Mouse (Mus musculus) liver, embryonic 15.5 days (tissue): ENCODE data around the gene Cwc25. TPM values are rescaled to one million over a fixed set of nuclear protein-coding genes. Genes with fewer than 3 reads are reported as not detected.

Experiments used
- ATAC-seq: fragments of 200-750 bp; cut with Nextera tagmentation; 2 replicates; pipeline ENCODE4 v1.8.0; 2017; ENCODE audit warnings: moderate number of reproducible peaks, mild to moderate bottlenecking, moderate library complexity; ENCODE audit not compliant: insufficient read depth
- H3K27ac ChIP-seq: fragments of 300-500 bp; sonication (generic); replicated peaks from 2 replicates; pipeline ENCODE4 v1.5.1; 2015; ENCODE audit warnings: mild to moderate bottlenecking, inconsistent platforms
- H3K27me3 ChIP-seq: fragments of 300-500 bp; sonication (generic); 2 replicates; pipeline ENCODE4 v1.6.1; 2015; ENCODE audit warnings: mild to moderate bottlenecking, inconsistent platforms
- H3K36me3 ChIP-seq: fragments of 300-500 bp; sonication (generic); replicated peaks from 2 replicates; pipeline ENCODE4 v1.6.1; 2015; ENCODE audit warnings: moderate library complexity, mild to moderate bottlenecking, inconsistent platforms
- H3K4me1 ChIP-seq: fragments of 300-500 bp; sonication (generic); replicated peaks from 2 replicates; pipeline ENCODE4 v1.6.1; 2015; ENCODE audit warnings: inconsistent platforms
- H3K4me2 ChIP-seq: fragments of 300-500 bp; sonication (generic); 2 replicates; pipeline ENCODE4 v1.6.1; 2015; ENCODE audit warnings: moderate library complexity, mild to moderate bottlenecking, inconsistent platforms
- H3K4me3 ChIP-seq: fragments of 300-500 bp; sonication (generic); replicated peaks from 2 replicates; pipeline ENCODE4 v1.5.1; 2015; ENCODE audit warnings: mild to moderate bottlenecking, inconsistent platforms
- H3K9ac ChIP-seq: fragments of 300-500 bp; sonication (generic); 2 replicates; pipeline ENCODE4 v1.6.1; 2015; ENCODE audit warnings: moderate library complexity, mild to moderate bottlenecking, inconsistent platforms
- H3K9me3 ChIP-seq: fragments of 300-500 bp; sonication (generic); replicated peaks from 2 replicates; pipeline ENCODE4 v1.6.1; 2016; ENCODE audit warnings: inconsistent platforms
- WGBS: fragments of 180-500 bp; shearing (Covaris S2); methylation state at CpG from one replicate; pipeline ENCODE4 v1.1.7; 2015; ENCODE audit warnings: mixed read lengths; ENCODE audit not compliant: insufficient replicate concordance; 5-methylcytosine and 5-hydroxymethylcytosine counted together
- polyA plus RNA-seq: library from polyadenylated mRNA; unstranded; fragments of >200 nt; fragmentation: Nextera tagmentation; extraction: Ambion mirVana; gene quantifications from 2 replicates; pipeline ENCODE4 v1.2.1, GENCODE M21; 2015

Gene Cwc25
- polyA plus RNA-seq, 1 experiment from 2014 or later: 5.4 TPM

GRCm38 (mm10) chr11:97728311-97728710 is 38.0 kb downstream of the Cwc25 start:
- ATAC-seq: no peak
- 49% methylated on average over 7 of the region's 7 CpGs for WGBS
- 0 out of 2 replicates have a peak, but pooled peaks cover 4% of the 10 kb centered on the region for H3K4me1 ChIP-seq
- H3K27ac ChIP-seq: 0 out of 2 replicates have a peak overlapping the region, but pooled peaks have one; percentile 1
- H3K9me3 ChIP-seq: no peaks in the 10 kb centered on the region
- H3K4me2 ChIP-seq: 0 out of 2 replicates have a peak overlapping the region, but pooled peaks have one; percentile 6
- no peak overlapping the region for H3K9ac ChIP-seq
- no peaks in the 10 kb centered on the region for H3K27me3 ChIP-seq
- H3K4me3 ChIP-seq: no peak overlapping the region
- H3K36me3 ChIP-seq: peaks cover 67% of the 10 kb centered on the region

- H3K9ac ChIP-seq: no peak overlapping the region
- peaks cover 75% of the 10 kb centered on the region for H3K36me3 ChIP-seq
- 44% methylated on average over 7 of the region's 7 CpGs for WGBS
- H3K27ac ChIP-seq: no peak overlapping the region
- no peak overlapping the region for H3K4me3 ChIP-seq
- H3K9me3 ChIP-seq: no peaks in the 10 kb centered on the region
- no peaks in the 10 kb centered on the region for H3K27me3 ChIP-seq
- H3K4me1 ChIP-seq: peaks cover 9% of the 10 kb centered on the region; the same call in 1 of the 2 replicates
- ATAC-seq: 0 out of 2 replicates have a peak, but pooled peaks have one; percentile 19
- H3K4me2 ChIP-seq: no peak overlapping the region
Measured at GRCm38 (mm10) chr11:97723709-97724108, 42.6 kb downstream of the Cwc25 start.

GRCm38 (mm10) chr11:97721338-97721737 is 45.0 kb downstream of the Cwc25 start:
- no peak for ATAC-seq
- H3K4me1 ChIP-seq: peaks cover 5% of the 10 kb centered on the region; the same call in 1 of the 2 replicates
- no peak overlapping the region for H3K4me3 ChIP-seq
- H3K27ac ChIP-seq: no peak overlapping the region
- 67% methylated on average over 4 of the region's 4 CpGs for WGBS
- H3K9me3 ChIP-seq: no peaks in the 10 kb centered on the region
- H3K36me3 ChIP-seq: peaks cover 64% of the 10 kb centered on the region
- no peak overlapping the region for H3K4me2 ChIP-seq
- no peak overlapping the region for H3K9ac ChIP-seq
- no peaks in the 10 kb centered on the region for H3K27me3 ChIP-seq

DNA sequence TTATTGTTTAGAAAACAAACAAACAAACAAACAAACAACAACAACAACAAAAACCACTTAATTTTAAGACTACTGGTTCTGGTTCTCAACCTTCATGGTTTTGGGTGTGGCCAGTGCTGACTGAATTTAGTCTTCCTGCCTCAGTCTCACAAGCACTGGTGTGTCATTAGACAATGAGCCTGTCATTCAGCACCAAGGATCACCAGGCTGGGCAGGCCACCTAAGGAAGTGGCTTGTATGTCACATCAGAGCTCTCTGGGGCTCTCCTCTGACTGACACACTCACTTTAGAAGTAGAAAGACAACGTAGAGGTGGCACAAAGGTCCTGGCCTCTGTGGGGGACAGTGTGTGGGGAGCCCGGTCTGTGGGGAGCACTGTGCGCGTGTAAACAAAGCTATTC is 47.3 kb downstream of the Cwc25 start:
- ATAC-seq: no peak
- Histone ChIP-seq H3K4me1 (peaks cover 9% of the 10 kb centered on the region), H3K27ac (peak overlapping the region; percentile 68), H3K9ac (no peak overlapping the region), H3K4me3 (no peak overlapping the region), H3K27me3 (no peaks in the 10 kb centered on the region), H3K9me3 (no peaks in the 10 kb centered on the region), H3K36me3 (peaks cover 55% of the 10 kb centered on the region), H3K4me2 (no peak overlapping the region)
- 62% methylated on average over 4 of the region's 4 CpGs for WGBS

DNA sequence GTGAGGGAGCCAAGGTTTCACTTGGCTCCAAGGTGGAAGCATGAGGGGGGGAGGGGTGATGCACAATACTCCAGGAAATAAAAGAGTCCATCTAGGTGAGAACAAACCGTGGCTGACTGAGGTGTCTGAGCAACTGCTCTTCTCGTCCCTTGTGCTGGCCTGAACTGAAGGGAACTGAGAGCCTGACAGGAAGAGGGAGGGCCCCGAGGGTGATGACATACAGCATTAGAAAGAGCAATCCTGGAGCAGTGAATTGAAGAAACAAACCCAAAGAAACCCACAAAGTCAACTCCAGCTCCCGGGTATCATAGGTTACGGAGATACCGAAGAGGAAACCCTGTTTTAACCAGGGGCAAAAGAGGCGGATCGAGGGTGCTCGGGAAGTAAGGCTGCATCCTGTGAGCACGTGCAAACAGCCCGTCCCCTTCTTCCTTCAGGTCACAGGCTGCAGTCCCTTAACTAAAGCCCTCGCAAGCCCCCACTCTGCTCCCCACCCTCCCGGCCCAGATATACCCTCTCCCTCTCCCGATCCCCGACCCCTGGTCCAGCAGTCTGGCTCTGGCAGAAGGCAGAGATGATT is 48.0 kb downstream of the Cwc25 start:
- Histone ChIP-seq H3K36me3 (peaks cover 56% of the 10 kb centered on the region), H3K4me1 (peaks cover 9% of the 10 kb centered on the region), H3K9me3 (no peaks in the 10 kb centered on the region), H3K4me3 (no peak overlapping the region), H3K4me2 (peak overlapping the region; percentile 25), H3K27me3 (no peaks in the 10 kb centered on the region), H3K27ac (peak overlapping the region; percentile 68), H3K9ac (no peak overlapping the region)
- ATAC-seq: no peak
- WGBS: 44% methylated on average over 15 of the region's 15 CpGs

GRCm38 (mm10) chr11:97717369-97718280 is 48.7 kb downstream of the Cwc25 start:
- H3K36me3 ChIP-seq: peaks cover 56% of the 10 kb centered on the region
- WGBS: 73% methylated on average over 26 of the region's 26 CpGs
- H3K9ac ChIP-seq: no peak overlapping the region
- no peaks in the 10 kb centered on the region for H3K27me3 ChIP-seq
- no peak overlapping the region for H3K4me3 ChIP-seq
- no peaks in the 10 kb centered on the region for H3K9me3 ChIP-seq
- ATAC-seq: no peak
- no peak overlapping the region; the same call in 1 of the 2 replicates for H3K4me2 ChIP-seq
- H3K4me1 ChIP-seq: peaks cover 9% of the 10 kb centered on the region
- 0 out of 2 replicates have a peak overlapping the region, but pooled peaks have one; percentile 14 for H3K27ac ChIP-seq

GRCm38 (mm10) chr11:97716021-97716420 is 50.3 kb downstream of the Cwc25 start:
- Histone ChIP-seq H3K36me3 (peaks cover 55% of the 10 kb centered on the region), H3K4me2 (no peak overlapping the region), H3K9ac (no peak overlapping the region), H3K27me3 (no peaks in the 10 kb centered on the region), H3K9me3 (no peaks in the 10 kb centered on the region), H3K4me1 (peaks cover 9% of the 10 kb centered on the region), H3K27ac (no peak overlapping the region), H3K4me3 (no peak overlapping the region)
- ATAC-seq: no peak
- 70% methylated on average over 8 of the region's 8 CpGs for WGBS

DNA sequence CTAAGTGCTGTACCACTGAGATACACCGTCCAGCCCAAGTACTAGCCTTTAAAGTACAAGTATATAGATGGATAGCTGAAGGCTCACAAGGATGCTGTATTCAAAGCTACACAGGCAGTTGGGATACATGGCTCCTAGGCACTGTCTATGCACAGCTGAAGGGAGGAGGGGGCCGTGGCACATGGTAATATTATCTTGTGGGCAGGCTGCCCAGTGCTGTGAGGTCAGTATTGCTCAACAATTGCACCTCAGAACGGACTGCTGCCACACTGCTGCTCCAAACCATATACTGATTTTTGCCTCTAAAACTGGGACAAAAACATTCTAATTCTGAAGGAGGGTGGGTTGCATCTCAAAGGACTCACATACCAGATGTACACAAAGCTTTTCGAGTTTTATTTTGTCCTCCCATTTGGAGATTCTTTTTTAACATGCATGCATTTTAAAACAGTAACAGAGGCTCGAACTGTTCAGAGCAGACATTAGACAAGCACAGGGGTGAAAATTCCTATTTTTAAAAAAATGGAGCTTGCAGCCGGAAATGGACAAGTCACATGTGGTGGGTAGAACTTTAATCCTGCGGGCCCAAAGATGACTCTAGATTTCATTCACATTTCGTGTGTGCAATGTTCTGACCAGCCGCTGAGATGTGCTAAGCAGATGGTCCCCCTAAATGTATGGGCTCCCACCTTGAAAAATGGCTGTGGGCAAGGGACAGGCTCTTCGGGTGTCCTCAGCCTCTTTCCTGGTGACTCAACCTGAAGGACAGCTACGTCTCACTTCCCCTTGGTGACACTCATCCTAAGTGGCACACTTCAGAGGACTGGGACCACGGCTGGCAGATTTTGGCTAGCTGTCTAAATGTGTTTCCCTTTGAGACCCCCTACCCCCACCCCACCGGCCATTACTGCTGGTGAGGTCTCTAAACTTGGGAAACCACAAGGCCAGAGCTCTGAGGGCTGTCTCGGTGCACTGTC is 51.3 kb downstream of the Cwc25 start:
- WGBS: 67% methylated on average over 14 of the region's 14 CpGs
- no peak overlapping the region for H3K9ac ChIP-seq
- H3K4me2 ChIP-seq: no peak overlapping the region
- no peak overlapping the region for H3K4me3 ChIP-seq
- peaks cover 9% of the 10 kb centered on the region for H3K4me1 ChIP-seq
- H3K9me3 ChIP-seq: no peaks in the 10 kb centered on the region
- peaks cover 49% of the 10 kb centered on the region for H3K36me3 ChIP-seq
- H3K27ac ChIP-seq: no peak overlapping the region
- no peak for ATAC-seq
- no peaks in the 10 kb centered on the region for H3K27me3 ChIP-seq

- Histone ChIP-seq H3K9ac (no peak overlapping the region), H3K4me2 (no peak overlapping the region), H3K27ac (no peak overlapping the region), H3K9me3 (no peaks in the 10 kb centered on the region), H3K36me3 (peaks cover 43% of the 10 kb centered on the region), H3K27me3 (no peaks in the 10 kb centered on the region), H3K4me1 (peaks cover 8% of the 10 kb centered on the region), H3K4me3 (no peak overlapping the region)
- 88% methylated on average over 3 of the region's 3 CpGs for WGBS
- no peak for ATAC-seq
Measured at GRCm38 (mm10) chr11:97714356-97714755, 52.0 kb downstream of the Cwc25 start.

GRCm38 (mm10) chr11:97713896-97714295 is 52.5 kb downstream of the Cwc25 start:
- Histone ChIP-seq H3K27ac (no peak overlapping the region), H3K4me2 (no peak overlapping the region), H3K27me3 (no peaks in the 10 kb centered on the region), H3K4me3 (no peak overlapping the region), H3K9ac (no peak overlapping the region), H3K36me3 (peaks cover 44% of the 10 kb centered on the region), H3K4me1 (peaks cover 4% of the 10 kb centered on the region), H3K9me3 (no peaks in the 10 kb centered on the region)
- no peak for ATAC-seq
- 77% methylated on average over 8 of the region's 8 CpGs for WGBS
